Mouse (Mus musculus) adrenal gland, adult 18-20 months (tissue): Measurements from ENCODE around the gene Krt6b. TPM values are rescaled to one million over a fixed set of nuclear protein-coding genes. Genes with fewer than 3 reads are reported as not detected.
"Not testable (repeated sequence)": the region's sequence is repeated elsewhere in the genome, so short reads cannot be mapped to it uniquely, and the experiment has no call there.

Experiments
- DNase-seq, 2 experiments: peaks; one replicate each; pipeline ENCODE4 v3.0.0; 2021 to 2022; ENCODE audit warnings: low spot score in 2 of 2
- long read RNA-seq, 2 experiments: library from polyadenylated mRNA; stranded (forward); transcript quantifications; one replicate each; pipeline ENCODE4 v2.0.0; 2021
- total RNA-seq, 2 experiments: library from RNA; stranded (reverse); gene quantifications; 1 replicate in 1 of 2; 2 replicates in 1 of 2; pipeline ENCODE4 v1.2.3; 2021

The Krt6b gene
- total RNA-seq = not detected
- long read RNA-seq, experiment 1 = 0 reads
- long read RNA-seq, experiment 2 = 0 reads

DNA sequence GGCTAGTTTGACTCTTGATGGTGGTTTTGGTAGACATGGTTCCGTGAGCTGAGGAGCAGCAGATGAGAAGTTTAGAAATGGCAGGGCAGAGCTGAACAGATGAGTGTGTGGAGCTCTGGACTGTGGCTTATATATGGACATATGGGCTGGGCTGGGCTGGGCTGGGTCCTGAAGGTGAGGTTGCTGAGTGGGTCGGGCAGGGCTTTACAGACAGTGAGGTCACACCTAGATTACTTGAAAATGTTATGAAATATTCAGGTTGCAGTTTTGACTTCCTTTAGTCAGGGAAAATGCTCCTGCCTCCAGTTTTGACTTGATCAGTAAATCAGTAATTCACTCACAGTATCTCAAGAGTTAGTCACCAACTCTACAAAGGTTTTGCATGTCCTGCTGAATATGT, at the start of gene Krt6b:
Krt6b (minus strand) TSS at position 101 of the 400 bp plus-strand sequence.
- DNase-seq = no peak

GRCm38 (mm10) chr15:101724686-101725085, 44.6 kb upstream of the Krt6b start:
- DNase-seq = no peak

GRCm38 (mm10) chr15:101715831-101716230, 35.7 kb upstream of the Krt6b start:
- DNase-seq = no peak

DNA sequence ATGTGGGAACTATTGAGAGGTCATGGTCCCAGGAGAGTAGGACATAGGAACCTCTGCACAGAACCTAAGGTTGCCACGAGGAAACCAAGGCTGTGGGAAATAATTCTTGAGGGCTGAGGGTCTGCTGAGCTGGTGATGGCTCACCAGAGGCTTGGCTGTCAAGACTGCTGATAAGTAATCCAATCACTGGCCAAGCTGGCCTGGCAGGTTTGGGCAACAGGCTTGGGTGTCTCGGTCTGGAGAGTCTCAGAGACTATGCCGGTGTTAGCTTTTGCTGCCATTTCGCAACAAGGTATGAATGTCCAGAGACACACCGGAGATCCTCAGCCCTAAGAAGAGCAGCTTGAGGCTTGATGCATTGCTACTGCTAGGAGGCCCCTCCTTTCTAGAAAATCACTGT, 34.3 kb upstream of the Krt6b start:
- DNase-seq = no peak

GRCm38 (mm10) chr15:101713731-101714130, 33.6 kb upstream of the Krt6b start:
- no peak for DNase-seq

GRCm38 (mm10) chr15:101712720-101713119, 32.6 kb upstream of the Krt6b start, which contains the start of gene Krt5:
Gene Krt5 (minus strand): TSS chr15:101712898.
- DNase-seq = no peak

DNA sequence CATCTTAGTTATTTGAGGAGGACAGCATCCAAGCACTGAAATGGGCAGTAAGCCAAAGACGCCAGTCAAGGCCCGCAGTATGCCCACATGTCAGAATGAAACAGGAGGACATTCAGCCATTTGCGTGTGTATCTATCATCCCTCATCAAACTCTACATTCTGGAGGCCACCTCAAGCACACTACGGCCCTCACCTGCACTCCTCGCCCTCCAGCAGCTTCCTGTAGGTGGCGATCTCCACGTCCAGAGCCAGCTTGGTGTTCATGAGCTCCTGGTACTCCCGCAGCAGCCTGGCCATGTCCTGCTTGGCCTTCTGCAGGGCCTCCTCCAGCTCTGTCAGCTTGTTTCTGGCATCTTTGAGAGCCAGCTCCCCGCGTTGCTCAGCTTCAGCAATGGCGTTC, 28.6 kb upstream of the Krt6b start:
- DNase-seq = no peak

DNA sequence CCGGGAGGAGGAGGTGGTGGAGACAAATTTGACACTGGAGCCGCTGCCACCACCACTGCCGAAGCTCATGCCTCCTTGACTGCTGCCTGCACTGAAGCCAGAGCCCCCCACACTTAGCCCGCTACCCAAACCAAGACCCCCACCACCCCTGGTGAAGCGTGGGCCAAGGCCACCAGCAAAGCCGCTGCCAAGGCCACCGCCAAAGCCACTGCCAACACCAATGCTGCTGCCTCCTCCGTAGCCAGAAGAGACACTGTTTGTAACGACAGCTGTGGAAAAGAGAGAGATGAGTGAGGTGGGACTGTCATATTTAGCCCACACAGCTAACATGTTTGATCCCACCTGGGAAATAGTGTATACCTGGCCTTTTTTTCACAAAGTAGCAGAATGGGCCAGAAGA, 27.4 kb upstream of the Krt6b start:
- no peak for DNase-seq

- no peak for DNase-seq
These were observed 24.0 kb upstream of the Krt6b start for GRCm38 (mm10) chr15:101704066-101704465.

DNA sequence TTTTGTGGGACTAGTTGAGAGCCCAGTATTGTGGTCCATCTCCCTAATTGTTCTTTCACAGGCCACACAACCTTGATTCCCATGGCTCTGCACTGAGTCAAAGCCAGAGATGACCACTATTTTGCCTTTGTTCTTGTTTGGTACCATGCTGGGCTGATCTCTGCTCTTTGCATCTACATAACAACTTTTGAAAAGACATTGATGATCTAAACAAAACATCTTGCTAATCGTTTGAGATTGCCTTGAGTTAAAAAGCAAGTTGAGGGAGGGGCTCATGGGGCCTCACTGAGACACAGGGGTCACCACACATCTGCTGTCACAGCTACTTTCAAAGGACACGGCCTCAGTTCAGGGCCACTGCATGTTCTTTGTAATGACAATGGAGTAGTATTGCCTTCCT, 22.3 kb upstream of the Krt6b start:
- no peak for DNase-seq

- DNase-seq = no peak
These were observed 19.8 kb upstream of the Krt6b start for GRCm38 (mm10) chr15:101699866-101700265.

DNA sequence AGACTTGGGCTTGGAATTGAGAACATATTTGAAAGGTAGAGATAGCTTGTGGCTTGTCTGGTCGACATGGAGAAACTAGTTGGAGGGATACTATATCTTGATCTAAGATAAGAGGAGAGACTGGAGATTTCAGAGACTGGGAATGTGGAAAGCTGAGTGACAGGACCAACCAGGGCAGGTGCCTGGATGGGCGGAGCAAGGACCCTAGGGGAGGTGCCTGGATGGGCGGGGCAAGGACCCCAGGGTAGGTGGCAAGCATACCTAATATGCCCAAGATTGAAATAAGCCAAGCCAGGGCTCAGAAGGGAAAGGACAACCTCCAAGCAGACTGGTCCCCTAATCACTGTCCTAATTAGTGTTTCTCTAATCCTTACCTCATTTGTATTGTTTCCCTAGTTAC, 19.1 kb upstream of the Krt6b start:
- DNase-seq = no peak

DNA sequence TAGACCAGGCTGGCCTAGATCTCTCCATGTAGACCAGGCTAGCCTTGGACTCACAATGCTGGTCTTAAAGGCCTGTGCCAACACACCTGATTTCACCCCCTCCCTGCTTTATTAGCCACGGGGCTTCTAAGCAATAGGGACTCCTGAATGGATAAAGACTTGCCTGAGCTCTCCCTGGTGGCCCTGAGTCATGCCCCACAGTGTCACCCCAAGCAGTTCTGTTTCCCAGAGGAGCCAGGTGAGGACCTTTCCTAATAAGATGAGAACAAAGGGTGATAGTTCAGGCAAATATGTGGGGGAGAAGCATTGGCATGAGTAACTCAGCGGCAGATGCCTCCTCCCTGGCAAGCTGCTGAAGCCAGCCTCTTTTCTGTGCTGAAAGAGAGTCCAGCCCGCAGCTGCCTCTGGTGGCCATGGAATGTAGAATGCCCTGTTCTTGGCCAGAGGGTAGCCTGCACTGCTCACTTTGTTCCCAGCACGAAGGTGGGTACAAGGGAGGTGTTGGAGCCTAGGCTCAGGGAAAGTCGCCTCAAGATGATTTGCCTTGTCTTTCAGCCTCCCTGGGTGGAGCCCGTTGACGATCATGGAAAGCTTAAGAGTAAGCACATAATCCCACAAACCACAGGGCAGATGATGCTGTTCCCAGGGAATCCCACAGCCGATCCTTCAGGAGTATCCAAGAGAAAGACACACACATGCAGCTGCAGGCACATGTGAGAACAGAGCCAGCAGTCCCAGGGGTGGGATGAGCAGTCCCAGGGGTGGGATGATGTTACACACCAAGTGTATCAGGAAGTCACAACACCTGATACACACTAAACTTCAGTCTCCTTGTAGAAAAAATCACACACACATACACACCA, 17.5 kb upstream of the Krt6b start:
- no peak for DNase-seq

- no peak for DNase-seq
These were observed 14.1 kb upstream of the Krt6b start, which contains the start of gene Krt6a for GRCm38 (mm10) chr15:101694207-101694606. Gene Krt6a (minus strand): TSS chr15:101694307.

- not testable (repeated sequence) for DNase-seq
These were observed 10.4 kb upstream of the Krt6b start for GRCm38 (mm10) chr15:101690460-101690859.

GRCm38 (mm10) chr15:101688161-101688560, 8.1 kb upstream of the Krt6b start:
- DNase-seq = no peak

GRCm38 (mm10) chr15:101675978-101676377, 4.1 kb downstream of the Krt6b start:
- DNase-seq = no peak

- DNase-seq = no peak
These were observed 27.3 kb downstream of the Krt6b start for GRCm38 (mm10) chr15:101652736-101653265.

DNA sequence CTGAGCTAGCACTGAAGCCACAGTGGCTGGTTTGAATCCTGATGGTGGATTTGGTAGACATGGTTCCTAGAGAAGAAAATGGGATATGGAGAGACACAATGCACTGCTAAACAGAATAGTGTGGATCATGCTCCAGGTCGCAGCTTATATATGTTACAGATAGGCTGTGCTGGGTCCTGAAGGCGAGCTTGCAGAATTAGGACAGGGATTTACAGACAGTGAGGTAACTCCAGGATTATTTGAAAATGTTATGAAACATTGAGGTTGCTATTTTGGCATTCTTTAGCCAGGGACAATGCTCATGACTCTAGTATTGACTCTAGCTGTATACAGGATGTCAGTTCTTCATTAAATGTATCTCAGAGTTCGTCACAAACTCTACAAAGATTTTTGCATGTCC, 32.8 kb downstream of the Krt6b start, which contains the start of gene Gm5478:
Gm5478 (minus strand) TSS at position 101 of the 400 bp plus-strand sequence.
- no peak for DNase-seq

- DNase-seq = no peak
These were observed 52.2 kb downstream of the Krt6b start, which contains the start of gene Gm5414 for GRCm38 (mm10) chr15:101627884-101628283. Gene Gm5414 (minus strand): TSS chr15:101628188.
